Mouse (Mus musculus) right cerebral cortex, postnatal 10 days (tissue): ENCODE data around the gene Cmc1.

Source experiments
- DNase-seq, 2 experiments: peaks; one replicate each; pipeline ENCODE4 v3.0.0; 2021; ENCODE audit warnings: low spot score in 2 of 2

The Cmc1 gene

GRCm38 (mm10) chr9:118031694-118032093 lies 118.3 kb downstream of the Cmc1 start:
- DNase-seq, result no peak

- DNase-seq, result no peak
Observed at GRCm38 (mm10) chr9:118030252-118030651, 119.7 kb downstream of the Cmc1 start.

DNA sequence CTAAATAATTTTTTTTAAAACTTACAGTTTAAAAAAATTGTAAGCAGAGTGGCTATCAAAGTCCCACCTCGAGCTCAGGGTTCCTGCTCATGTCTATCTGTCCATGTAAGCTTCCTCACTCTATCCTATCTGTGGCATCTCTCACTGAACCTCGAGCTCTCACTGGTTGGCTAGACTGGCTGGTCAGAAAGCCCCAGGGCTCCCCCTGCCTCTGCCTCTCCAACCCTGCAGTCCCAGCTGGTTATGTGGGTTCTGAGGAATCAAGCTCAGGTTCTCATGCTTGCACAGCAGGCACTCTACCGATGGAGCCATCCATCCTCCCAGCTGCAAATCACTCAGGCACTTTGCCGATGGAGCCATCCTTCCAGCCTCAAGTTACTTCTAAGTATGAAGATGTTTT lies 120.5 kb downstream of the Cmc1 start:
- no peak for DNase-seq

- no peak for DNase-seq
Observed at GRCm38 (mm10) chr9:118024966-118025365, 125.0 kb downstream of the Cmc1 start.
